Mouse (Mus musculus) B cell, adult (primary cell): ENCODE data around the gene Mid2. TPM values are rescaled to one million over a fixed set of nuclear protein-coding genes. Genes with fewer than 3 reads are reported as not detected.

Source experiments
- total RNA-seq: library from RNA; stranded (reverse); gene quantifications from 4 replicates; pipeline ENCODE4 v1.2.4, GENCODE M21; 2023; ENCODE audit not compliant: inconsistent age

The Mid2 gene
- not detected in 4 replicates for total RNA-seq

GRCm38 (mm10) chrX:140664479-140665241 is at the start of gene Mid2:
Gene Mid2, plus strand, starts transcription at chrX:140664599.

GRCm38 (mm10) chrX:140813312-140814006 is 149.1 kb downstream of the Mid2 start, which contains the start of gene Tex13b:
Gene Tex13b, minus strand, starts transcription at chrX:140813433.

Other genes starting within 250 kb of the Mid2 start
- 37.6 to 44.5 TPM (median 39.6 TPM) in 4 replicates for gene Prps1, start 208.0 kb upstream of the Mid2 start, total RNA-seq
- 1,744 to 1,903 TPM (median 1,782 TPM) in 4 replicates for gene Tsc22d3, start 63.9 kb upstream of the Mid2 start, total RNA-seq
- not detected in 4 replicates for gene Tex13b, start 148.8 kb downstream of the Mid2 start, total RNA-seq
- not detected in 4 replicates for gene Vsig1, start 243.0 kb downstream of the Mid2 start, total RNA-seq